Mouse (Mus musculus): ENCODE measurements around the gene Eps15. TPM values are rescaled to one million over a fixed set of nuclear protein-coding genes. Genes with fewer than 3 reads are reported as not detected.
"Not testable (repeated sequence)": the region's sequence is repeated elsewhere in the genome, so short reads cannot be mapped to it uniquely, and the experiment has no call there.

Eps15 gene
- polyA plus RNA-seq, 1 experiment, result 135 TPM

- Histone ChIP-seq H3K4me3 (replicated peaks; ENCODE audit: insufficient read depth, low read depth, low read length) (no peak overlapping the region), H3K27me3 (ENCODE audit: control insufficient read depth, insufficient read depth, low read length) (no peaks in the 10 kb centered on the region), H3K4me1 (ENCODE audit: control insufficient read depth, insufficient read depth, low read length) (no peaks in the 10 kb centered on the region), H3K27ac (ENCODE audit: insufficient read depth, low read length) (no peak overlapping the region)
- 58% methylated on average over 4 of the region's 4 CpGs for WGBS
- DNase-seq, result no peak
- no peak for TF ChIP-seq CTCF (IDR thresholded peaks at IDR 0.05; ENCODE audit: borderline replicate concordance, insufficient read depth, low read depth, low read length)
- TF ChIP-seq POLR2A (IDR thresholded peaks at IDR 0.05; ENCODE audit: borderline replicate concordance, insufficient read depth, low read length), result no peak
Observed at GRCm38 (mm10) chr4:109385599-109385998, 105.5 kb downstream of the Eps15 start.

GRCm38 (mm10) chr4:109393229-109393779, 113.2 kb downstream of the Eps15 start:
- no peak for DNase-seq
- 81% methylated on average over 6 of the region's 6 CpGs for WGBS
- H3K27ac ChIP-seq (ENCODE audit: insufficient read depth, low read length), result no peak overlapping the region
- no peak overlapping the region for H3K4me3 ChIP-seq (replicated peaks; ENCODE audit: insufficient read depth, low read depth, low read length)
- H3K27me3 ChIP-seq (ENCODE audit: control insufficient read depth, insufficient read depth, low read length), result no peaks in the 10 kb centered on the region
- no peaks in the 10 kb centered on the region for H3K4me1 ChIP-seq (ENCODE audit: control insufficient read depth, insufficient read depth, low read length)
- TF ChIP-seq POLR2A (IDR thresholded peaks at IDR 0.05; ENCODE audit: borderline replicate concordance, insufficient read depth, low read length), result no peak
- TF ChIP-seq CTCF (IDR thresholded peaks at IDR 0.05; ENCODE audit: borderline replicate concordance, insufficient read depth, low read depth, low read length), result no peak

- no peak overlapping the region for H3K27ac ChIP-seq (ENCODE audit: insufficient read depth, low read length)
- no peaks in the 10 kb centered on the region for H3K27me3 ChIP-seq (ENCODE audit: control insufficient read depth, insufficient read depth, low read length)
- H3K4me1 ChIP-seq (ENCODE audit: control insufficient read depth, insufficient read depth, low read length), result no peaks in the 10 kb centered on the region
- peak; percentile 25 to 39 for DNase-seq
- no peak for TF ChIP-seq POLR2A (IDR thresholded peaks at IDR 0.05; ENCODE audit: borderline replicate concordance, insufficient read depth, low read length)
- no peak for TF ChIP-seq CTCF (IDR thresholded peaks at IDR 0.05; ENCODE audit: borderline replicate concordance, insufficient read depth, low read depth, low read length)
- 17% methylated on average over 13 of the region's 13 CpGs for WGBS
- H3K4me3 ChIP-seq (replicated peaks; ENCODE audit: insufficient read depth, low read depth, low read length), result peak overlapping the region; percentile 35
Observed at GRCm38 (mm10) chr4:109393902-109394301, 113.8 kb downstream of the Eps15 start.

- no peak for DNase-seq
- WGBS, result 40% methylated on average over 13 of the region's 13 CpGs
Observed at GRCm38 (mm10) chr4:109394314-109395074, 114.4 kb downstream of the Eps15 start.

GRCm38 (mm10) chr4:109400366-109400980, 120.4 kb downstream of the Eps15 start:
- H3K4me1 ChIP-seq (ENCODE audit: control insufficient read depth, insufficient read depth, low read length), result 0 out of 2 replicates have a peak, but pooled peaks cover 6% of the 10 kb centered on the region
- TF ChIP-seq CTCF (IDR thresholded peaks at IDR 0.05; ENCODE audit: borderline replicate concordance, insufficient read depth, low read depth, low read length), result no peak
- no peak for TF ChIP-seq POLR2A (IDR thresholded peaks at IDR 0.05; ENCODE audit: borderline replicate concordance, insufficient read depth, low read length)
- WGBS, result 27% methylated on average over 10 of the region's 10 CpGs
- no peak overlapping the region for H3K27ac ChIP-seq (ENCODE audit: insufficient read depth, low read length)
- no peak overlapping the region for H3K4me3 ChIP-seq (replicated peaks; ENCODE audit: insufficient read depth, low read depth, low read length)
- DNase-seq, result peak in 1 of 2 experiments; percentile 7
- no peaks in the 10 kb centered on the region for H3K27me3 ChIP-seq (ENCODE audit: control insufficient read depth, insufficient read depth, low read length)

More at GRCm38 (mm10) chr4:109394314-109395074, 114.4 kb downstream of the Eps15 start:
- no peaks in the 10 kb centered on the region for H3K4me1 ChIP-seq (ENCODE audit: control insufficient read depth, insufficient read depth, low read length)
- no peak overlapping the region for H3K27ac ChIP-seq (ENCODE audit: insufficient read depth, low read length)
- TF ChIP-seq CTCF (IDR thresholded peaks at IDR 0.05; ENCODE audit: borderline replicate concordance, insufficient read depth, low read depth, low read length) (no peak), POLR2A (IDR thresholded peaks at IDR 0.05; ENCODE audit: borderline replicate concordance, insufficient read depth, low read length) (no peak)
- peak overlapping the region; percentile 35 for H3K4me3 ChIP-seq (replicated peaks; ENCODE audit: insufficient read depth, low read depth, low read length)
- no peaks in the 10 kb centered on the region for H3K27me3 ChIP-seq (ENCODE audit: control insufficient read depth, insufficient read depth, low read length)

GRCm38 (mm10) chr4:109401176-109401689, 121.2 kb downstream of the Eps15 start:
- Histone ChIP-seq H3K4me1 (ENCODE audit: control insufficient read depth, insufficient read depth, low read length) (0 out of 2 replicates have a peak, but pooled peaks cover 6% of the 10 kb centered on the region), H3K4me3 (replicated peaks; ENCODE audit: insufficient read depth, low read depth, low read length) (no peak overlapping the region), H3K27ac (ENCODE audit: insufficient read depth, low read length) (no peak overlapping the region), H3K27me3 (ENCODE audit: control insufficient read depth, insufficient read depth, low read length) (no peaks in the 10 kb centered on the region)
- no peak for DNase-seq
- WGBS, result 82% methylated on average over 5 of the region's 5 CpGs
- TF ChIP-seq CTCF (IDR thresholded peaks at IDR 0.05; ENCODE audit: borderline replicate concordance, insufficient read depth, low read depth, low read length) (0 out of 2 replicates have a peak, but pooled peaks have one; percentile 1), POLR2A (IDR thresholded peaks at IDR 0.05; ENCODE audit: borderline replicate concordance, insufficient read depth, low read length) (no peak)

- H3K4me3 ChIP-seq (replicated peaks; ENCODE audit: insufficient read depth, low read depth, low read length); H3K27ac ChIP-seq (ENCODE audit: insufficient read depth, low read length); H3K27me3 ChIP-seq (ENCODE audit: control insufficient read depth, insufficient read depth, low read length); DNase-seq; H3K4me1 ChIP-seq (ENCODE audit: control insufficient read depth, insufficient read depth, low read length): not testable (repeated sequence)
- 94% methylated on average over 3 of the region's 3 CpGs for WGBS
Observed at GRCm38 (mm10) chr4:109404908-109405307, 124.8 kb downstream of the Eps15 start.

Measured in cerebellum, adult 2 months (tissue).